Mouse (Mus musculus) liver, postnatal 0 days (tissue): ENCODE measurements around the gene AU040320.

Experiments
- CTCF ChIP-seq: sonication (generic); IDR thresholded peaks from 2 replicates; pipeline ENCODE4 v1.5.1; 2016; ENCODE audit warnings: antibody characterized with exemption, low read depth
- EP300 ChIP-seq: IDR thresholded peaks from 2 replicates; pipeline ENCODE4 v1.6.1; 2016; ENCODE audit warnings: antibody characterized with exemption, low read depth, mild to moderate bottlenecking

- TF ChIP-seq CTCF: no peak
- TF ChIP-seq EP300: no peak
Measured at GRCm38 (mm10) chr4:126750046-126750683, 3.2 kb upstream of the AU040320 start.
